Mouse (Mus musculus) liver, adult 2 months (tissue): Measurements from ENCODE around the gene Klhl23.

Experiments
- CTCF ChIP-seq: fragments of 200-500 bp; IDR thresholded peaks from 2 replicates; pipeline ENCODE4 v1.5.1; 2011; ENCODE audit warnings: low read depth, low read length, control low read depth
- POLR2A ChIP-seq: fragments of 200-500 bp; IDR thresholded peaks from 2 replicates; pipeline ENCODE4 v1.6.1; 2011; ENCODE audit warnings: low read length, control low read depth; ENCODE audit not compliant: insufficient read depth; ENCODE audit errors: extremely low read depth

DNA sequence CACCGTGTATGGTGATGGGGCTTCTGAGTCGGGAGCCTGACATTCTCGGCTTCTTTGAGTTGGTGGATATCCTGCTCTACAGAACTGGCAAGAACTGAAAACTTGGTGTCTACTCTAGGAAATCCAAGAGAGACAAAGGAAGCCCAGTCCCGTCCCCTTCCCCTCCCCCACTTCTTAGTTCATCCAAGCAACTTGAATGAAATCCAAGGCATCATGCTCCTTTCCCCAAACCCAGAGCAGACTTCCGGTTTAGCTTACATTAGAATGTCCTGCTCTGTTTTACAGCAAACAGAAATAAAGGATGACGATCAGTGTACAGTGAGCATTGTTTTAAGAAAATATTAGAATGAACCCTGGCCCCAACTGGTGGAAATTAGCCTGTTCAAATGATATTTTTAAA is 27.5 kb downstream of the Klhl23 start:
- no peak for TF ChIP-seq POLR2A
- TF ChIP-seq CTCF = no peak
